Mouse (Mus musculus) gastrocnemius, postnatal 25 days (tissue): ENCODE measurements around the gene Gm20388. TPM values are rescaled to one million over a fixed set of nuclear protein-coding genes. Genes with fewer than 3 reads are reported as not detected.

Experiments
- DNase-seq: peaks from one replicate; pipeline ENCODE4 v3.0.0; 2022
- total RNA-seq, 2 experiments: library from RNA; stranded (reverse); gene quantifications; 1 replicate in 1 of 2; 2 replicates in 1 of 2; pipeline ENCODE4 v1.2.3; 2021

The Gm20388 gene
- total RNA-seq, 2 experiments from 2014 or later = 6.7 TPM; not detected in 1

- DNase-seq = no peak
Measured at GRCm38 (mm10) chr8:122068609-122069008, 2158.0 kb downstream of the Gm20388 start.

GRCm38 (mm10) chr8:122069281-122069680 lies 2158.6 kb downstream of the Gm20388 start:
- DNase-seq = peak; percentile 51

GRCm38 (mm10) chr8:122071193-122071592 lies 2160.6 kb downstream of the Gm20388 start:
- DNase-seq = no peak

- no peak for DNase-seq
Measured at GRCm38 (mm10) chr8:122073964-122074363, 2163.3 kb downstream of the Gm20388 start.

GRCm38 (mm10) chr8:122074442-122074841 lies 2163.8 kb downstream of the Gm20388 start:
- DNase-seq = no peak

GRCm38 (mm10) chr8:122074977-122075376 lies 2164.3 kb downstream of the Gm20388 start:
- DNase-seq = no peak

- DNase-seq = no peak
Measured at GRCm38 (mm10) chr8:122076183-122076842, 2165.7 kb downstream of the Gm20388 start.

- DNase-seq = no peak
Measured at GRCm38 (mm10) chr8:122078321-122078720, 2167.7 kb downstream of the Gm20388 start.

GRCm38 (mm10) chr8:122079093-122079492 lies 2168.5 kb downstream of the Gm20388 start:
- DNase-seq = peak; percentile 69

- no peak for DNase-seq
Measured at GRCm38 (mm10) chr8:122080347-122080746, 2169.7 kb downstream of the Gm20388 start.

- DNase-seq = no peak
Measured at GRCm38 (mm10) chr8:122083401-122083800, 2172.8 kb downstream of the Gm20388 start.

- no peak for DNase-seq
Measured at GRCm38 (mm10) chr8:122084145-122084544, 2173.5 kb downstream of the Gm20388 start.

- no peak for DNase-seq
Measured at GRCm38 (mm10) chr8:122084726-122085410, 2174.2 kb downstream of the Gm20388 start.

- DNase-seq = no peak
Measured at GRCm38 (mm10) chr8:122086064-122086463, 2175.4 kb downstream of the Gm20388 start.

- peak; percentile 52 for DNase-seq
Measured at GRCm38 (mm10) chr8:122088631-122089030, 2178.0 kb downstream of the Gm20388 start.

GRCm38 (mm10) chr8:122089186-122089700 lies 2178.6 kb downstream of the Gm20388 start:
- no peak for DNase-seq

- DNase-seq = no peak
Measured at GRCm38 (mm10) chr8:122092476-122092875, 2181.8 kb downstream of the Gm20388 start.

GRCm38 (mm10) chr8:122098766-122099165 lies 2188.1 kb downstream of the Gm20388 start:
- no peak for DNase-seq

GRCm38 (mm10) chr8:122099711-122100220 lies 2189.1 kb downstream of the Gm20388 start:
- DNase-seq = no peak

- no peak for DNase-seq
Measured at GRCm38 (mm10) chr8:122101816-122102215, 2191.2 kb downstream of the Gm20388 start.

GRCm38 (mm10) chr8:122102286-122102685 lies 2191.6 kb downstream of the Gm20388 start:
- DNase-seq = no peak

- DNase-seq = no peak
Measured at GRCm38 (mm10) chr8:122103241-122103640, 2192.6 kb downstream of the Gm20388 start.

- DNase-seq = no peak
Measured at GRCm38 (mm10) chr8:122104658-122105057, 2194.0 kb downstream of the Gm20388 start.
